Mouse (Mus musculus) CH12.LX (cell line): ENCODE data around the gene Tet2. TPM values are rescaled to one million over a fixed set of nuclear protein-coding genes. Genes with fewer than 3 reads are reported as not detected.

Experiments used
- DNase-seq: peaks from one replicate; pipeline ENCODE4 v3.0.0-alpha.2; 2013; ENCODE audit errors: extremely low read depth
- H3K27ac ChIP-seq: 2 replicates; pipeline ENCODE4 v1.5.1; 2012; ENCODE audit warnings: low read depth, mild to moderate bottlenecking, control low read depth, moderate library complexity; ENCODE audit not compliant: insufficient read depth
- H3K27me3 ChIP-seq: replicated peaks from 2 replicates; pipeline ENCODE3; 2012; ENCODE audit warnings: inconsistent platforms
- H3K36me3 ChIP-seq, 2 experiments: replicated peaks in 1 of 2; 2 replicates each; pipeline versions ENCODE3 to v1.6.1; 2012; ENCODE audit warnings: inconsistent platforms in 1 of 2, low read length in 1 of 2, mild to moderate bottlenecking in 1 of 2, mixed read lengths in 1 of 2, moderate library complexity in 1 of 2; ENCODE audit not compliant: control insufficient read depth in 1 of 2, insufficient read depth in 1 of 2
- H3K4me1 ChIP-seq, 2 experiments: 2 replicates each; pipeline ENCODE4 v1.6.1; 2012; ENCODE audit warnings: inconsistent platforms in 1 of 2, moderate library complexity in 1 of 2; ENCODE audit not compliant: insufficient read depth in 2 of 2, control insufficient read depth in 1 of 2
- H3K4me2 ChIP-seq: 2 replicates; pipeline ENCODE4 v1.6.1; 2012; ENCODE audit warnings: low read depth, mild to moderate bottlenecking, control low read depth; ENCODE audit not compliant: poor library complexity, insufficient read depth, severe bottlenecking
- H3K4me3 ChIP-seq, 3 experiments: fragments of 150-350 bp in 1 of 3; sonication (generic) in 1 of 3; replicated peaks in 1 of 3; 2 replicates each; pipeline versions ENCODE3 to v1.5.1; 2011 to 2012; ENCODE audit warnings: low read depth in 2 of 3, low read length in 2 of 3, mild to moderate bottlenecking in 2 of 3, moderate library complexity in 2 of 3, control low read depth in 1 of 3, improper control_type of control experiment in 1 of 3, inconsistent platforms in 1 of 3, mixed read lengths in 1 of 3; ENCODE audit not compliant: poor library complexity in 1 of 3
- H3K79me2 ChIP-seq: replicated peaks from 2 replicates; pipeline ENCODE4 v1.6.1; 2012; ENCODE audit warnings: mild to moderate bottlenecking, moderate library complexity; ENCODE audit not compliant: control insufficient read depth, poor library complexity, insufficient read depth, severe bottlenecking; ENCODE audit errors: extremely low read depth
- H3K9ac ChIP-seq: 2 replicates; pipeline ENCODE4 v1.6.1; 2012; ENCODE audit warnings: low read depth, mild to moderate bottlenecking, control low read depth, moderate library complexity; ENCODE audit not compliant: insufficient read depth
- H3K9me3 ChIP-seq: replicated peaks from 2 replicates; pipeline ENCODE3; 2012; ENCODE audit warnings: low read length, inconsistent platforms, mixed read lengths
- BHLHE40 ChIP-seq: IDR thresholded peaks from 2 replicates; pipeline ENCODE4 v1.6.1; 2011; ENCODE audit warnings: mild to moderate bottlenecking, low read depth, low read length, improper control_type of control experiment
- CHD1 ChIP-seq: IDR thresholded peaks from 2 replicates; pipeline ENCODE4 v1.6.1; 2012; ENCODE audit warnings: low read depth, low read length, improper control_type of control experiment, inconsistent platforms
- CHD2 ChIP-seq: IDR thresholded peaks from 2 replicates; pipeline ENCODE4 v1.6.1; 2011; ENCODE audit warnings: low read length, improper control_type of control experiment
- CTCF ChIP-seq, 2 experiments: IDR thresholded peaks in 1 of 2; conservative IDR thresholded peaks in 1 of 2; 2 replicates each; pipeline ENCODE4 v1.5.1; 2011 to 2012; ENCODE audit warnings: low read depth in 2 of 2, low read length in 2 of 2, improper control_type of control experiment in 1 of 2, inconsistent platforms in 1 of 2, mild to moderate bottlenecking in 1 of 2, moderate library complexity in 1 of 2
- EP300 ChIP-seq: IDR thresholded peaks from 2 replicates; pipeline ENCODE4 v1.6.1; 2011; ENCODE audit warnings: low read length, improper control_type of control experiment
- IRF4 ChIP-seq: IDR thresholded peaks from 2 replicates; pipeline ENCODE4 v1.6.1; 2014; ENCODE audit warnings: low read depth, mild to moderate bottlenecking, inconsistent platforms, low read length, improper control_type of control experiment
- JUN ChIP-seq: IDR thresholded peaks from 2 replicates; pipeline ENCODE4 v1.6.1; 2011; ENCODE audit warnings: low read depth, mild to moderate bottlenecking, low read length, improper control_type of control experiment, moderate library complexity; ENCODE audit not compliant: insufficient read depth
- JUND ChIP-seq: conservative IDR thresholded peaks from 2 replicates; pipeline ENCODE4 v1.6.1; 2011; ENCODE audit warnings: low read depth, low read length, improper control_type of control experiment
- MAZ ChIP-seq: IDR thresholded peaks from 2 replicates; pipeline ENCODE4 v1.6.1; 2012; ENCODE audit warnings: low read depth, mild to moderate bottlenecking, inconsistent platforms, low read length, improper control_type of control experiment, moderate library complexity
- MEF2A ChIP-seq: IDR thresholded peaks from 2 replicates; pipeline ENCODE4 v1.6.1; 2014; ENCODE audit warnings: low read depth, mild to moderate bottlenecking, inconsistent platforms, low read length, improper control_type of control experiment, borderline replicate concordance
- POLR2AphosphoS2 ChIP-seq: IDR thresholded peaks from 2 replicates; pipeline ENCODE4 v1.6.1; 2011; ENCODE audit warnings: low read depth, low read length, improper control_type of control experiment
- RAD21 ChIP-seq: IDR thresholded peaks from 2 replicates; pipeline ENCODE4 v1.6.1; 2011; ENCODE audit warnings: low read depth, mild to moderate bottlenecking, low read length, improper control_type of control experiment, moderate library complexity
- UBTF ChIP-seq: IDR thresholded peaks from 2 replicates; pipeline ENCODE4 v1.6.1; 2012; ENCODE audit warnings: low read depth, mild to moderate bottlenecking, inconsistent platforms, low read length, improper control_type of control experiment, moderate library complexity
- USF1 ChIP-seq: IDR thresholded peaks from 2 replicates; pipeline ENCODE4 v1.6.1; 2014; ENCODE audit warnings: low read depth, mild to moderate bottlenecking, inconsistent platforms, low read length, improper control_type of control experiment
- ZC3H11A ChIP-seq: IDR thresholded peaks from 2 replicates; pipeline ENCODE4 v1.6.1; 2012; ENCODE audit warnings: low read depth, mild to moderate bottlenecking, inconsistent platforms, low read length, improper control_type of control experiment
- ZKSCAN1 ChIP-seq: IDR thresholded peaks from 2 replicates; pipeline ENCODE4 v1.6.1; 2012; ENCODE audit warnings: low read depth, inconsistent platforms, low read length, improper control_type of control experiment, borderline replicate concordance
- ZNF384 ChIP-seq: IDR thresholded peaks from 2 replicates; pipeline ENCODE4 v1.6.1; 2012; ENCODE audit warnings: low read depth, low read length, improper control_type of control experiment, inconsistent platforms
- dilution Hi-C: fragments of 300-500 bp; cut with MboI; formaldehyde crosslinking; loops from 2 replicates; pipeline ENCODE4 v1.14.3; 2020; ENCODE audit warnings: low sequenced_read_pairs; ENCODE audit not compliant: extremely low pct_unique_long_range_greater_than_20kb, extremely low pct_ligation_motif_present
- in situ Hi-C: fragments of 300-500 bp; cut with MboI; formaldehyde crosslinking; loops from 3 replicates; pipeline ENCODE4 v1.14.3; 2019; ENCODE audit warnings: low sequenced_read_pairs, low pct_ligation_motif_present, low pct_unique_long_range_greater_than_20kb, mixed read lengths
- polyA plus RNA-seq: library from polyadenylated mRNA; unstranded; fragments of >175 nt; gene quantifications from 2 replicates; pipeline ENCODE4 v1.2.1, GENCODE M21; 2012; ENCODE audit warnings: low read depth; ENCODE audit not compliant: insufficient read length
- total RNA-seq, 2 experiments: library from RNA; depleted of rRNA; stranded (reverse); fragments of 300-350 nt in 1 of 2; fragments of >200 nt in 1 of 2; gene quantifications; 2 replicates each; pipeline ENCODE4 v1.2.3; 2012 to 2014

Gene Tet2
- total and polyA plus RNA-seq, 3 experiments = 38.5 to 78.5 (median 51.3) TPM

GRCm38 (mm10) chr3:133516137-133516536 is 28.8 kb downstream of the Tet2 start:
- no peak for TF ChIP-seq JUN
- TF ChIP-seq CTCF (conservative IDR thresholded peaks at IDR 0.05 in 1 of 2, IDR thresholded peaks at IDR 0.05 in 1 of 2; ENCODE audit: low read depth in 2 of 2, low read length in 2 of 2) = peak in 1 of 2 experiments; percentile 14; a peak in 1 of 4 replicates
- peak; percentile 8 for TF ChIP-seq RAD21
- no peak for TF ChIP-seq USF1
- TF ChIP-seq, all 38 proteins: peak for 2
- H3K4me3 ChIP-seq = no peak overlapping the region
- no peaks in the 10 kb centered on the region for H3K9me3 ChIP-seq
- H3K27ac ChIP-seq = no peak overlapping the region
- H3K27me3 ChIP-seq = no peaks in the 10 kb centered on the region
- no peak overlapping the region for H3K9ac ChIP-seq
- in situ Hi-C loops (no loop called here), dilution Hi-C loops (no loop called here)
- H3K36me3 ChIP-seq = peaks cover 61 to 90% of the 10 kb centered on the region in 2 experiments
- H3K79me2 ChIP-seq = peaks cover 92% of the 10 kb centered on the region
- peaks cover 8 to 40% of the 10 kb centered on the region in 2 experiments for H3K4me1 ChIP-seq
- no peak overlapping the region for H3K4me2 ChIP-seq
- DNase-seq = no peak

- H3K4me3 ChIP-seq = no peak overlapping the region
- H3K9me3 ChIP-seq = no peaks in the 10 kb centered on the region
- in situ Hi-C loops (no loop called here), dilution Hi-C loops (no loop called here)
- H3K36me3 ChIP-seq = peaks cover 62 to 89% of the 10 kb centered on the region in 2 experiments
- H3K9ac ChIP-seq = no peak overlapping the region
- peaks cover 88% of the 10 kb centered on the region for H3K79me2 ChIP-seq
- no peak overlapping the region for H3K4me2 ChIP-seq
- H3K27ac ChIP-seq = no peak overlapping the region
- TF ChIP-seq POLR2AphosphoS2 (no peak), EP300 (no peak), MAZ (no peak), CHD2 (no peak), IRF4 (no peak), UBTF (no peak), ZC3H11A (no peak), USF1 (no peak), CHD1 (no peak), MEF2A (no peak), JUND (no peak), ZNF384 (no peak), BHLHE40 (no peak), ZKSCAN1 (no peak)
- H3K4me1 ChIP-seq = peaks cover 8 to 36% of the 10 kb centered on the region in 2 experiments
- DNase-seq = no peak
- no peaks in the 10 kb centered on the region for H3K27me3 ChIP-seq
Observed at GRCm38 (mm10) chr3:133515204-133515969, 29.6 kb downstream of the Tet2 start.
